Mouse (Mus musculus) midbrain, embryonic 10.5 days (tissue): ENCODE measurements around the gene Wnt10a. TPM values are rescaled to one million over a fixed set of nuclear protein-coding genes. Genes with fewer than 3 reads are reported as not detected.
A peak's percentile ranks its signal among the peaks of the same experiment; 100 is the strongest.
"Not testable (repeated sequence)": the region's sequence is repeated elsewhere in the genome, so short reads cannot be mapped to it uniquely, and the experiment has no call there.

Experiments
- DNase-seq: peaks from one replicate; pipeline ENCODE4 v3.0.0-alpha.2; 2017; ENCODE audit warnings: low spot score
- H3K27ac ChIP-seq: fragments of 300-500 bp; sonication (generic); replicated peaks from 2 replicates; pipeline ENCODE4 v1.5.1; 2016; ENCODE audit warnings: mild to moderate bottlenecking
- H3K27me3 ChIP-seq: fragments of 300-500 bp; sonication (generic); 2 replicates; pipeline ENCODE4 v1.6.1; 2016; ENCODE audit warnings: low read depth, mild to moderate bottlenecking; ENCODE audit not compliant: poor library complexity, severe bottlenecking
- H3K36me3 ChIP-seq: fragments of 300-500 bp; sonication (generic); 2 replicates; pipeline ENCODE4 v1.6.1; 2016; ENCODE audit warnings: mild to moderate bottlenecking, moderate library complexity
- H3K4me1 ChIP-seq: fragments of 300-500 bp; sonication (generic); 2 replicates; pipeline ENCODE4 v1.6.1; 2016
- H3K4me3 ChIP-seq: fragments of 300-500 bp; sonication (generic); 2 replicates; pipeline ENCODE4 v1.5.1; 2016; ENCODE audit warnings: mild to moderate bottlenecking, moderate library complexity
- H3K9me3 ChIP-seq: fragments of 300-500 bp; sonication (generic); replicated peaks from 2 replicates; pipeline ENCODE4 v1.6.1; 2016; ENCODE audit warnings: mild to moderate bottlenecking
- WGBS: fragments of 180-500 bp; shearing (Covaris S2); methylation state at CpG from one replicate; pipeline ENCODE4 v1.1.7; 2016; 5-methylcytosine and 5-hydroxymethylcytosine counted together
- polyA plus RNA-seq: library from polyadenylated mRNA; unstranded; fragments of >200 nt; fragmentation: Nextera tagmentation; extraction: Ambion mirVana; gene quantifications from 2 replicates; pipeline ENCODE4 v1.2.1, GENCODE M21; 2016

The Wnt10a gene
- polyA plus RNA-seq, 1 experiment from 2014 or later: 0.85 TPM

GRCm38 (mm10) chr1:74806360-74807311, 15.3 kb downstream of the Wnt10a start:
- H3K27ac ChIP-seq: peak overlapping the region; percentile 70

GRCm38 (mm10) chr1:74807551-74808071, 16.3 kb downstream of the Wnt10a start:
- no peak for DNase-seq
- Histone ChIP-seq H3K36me3 (no peaks in the 10 kb centered on the region), H3K4me3 (peak overlapping the region; percentile 52), H3K9me3 (no peaks in the 10 kb centered on the region), H3K27me3 (peaks cover 100% of the 10 kb centered on the region), H3K4me1 (peaks cover 72% of the 10 kb centered on the region), H3K27ac (peak overlapping the region; percentile 70)
- WGBS: 1% methylated on average over 23 of the region's 23 CpGs

More at GRCm38 (mm10) chr1:74806360-74807311, 15.3 kb downstream of the Wnt10a start:
- WGBS: under 1% methylated on average over 38 of the region's 38 CpGs
- Histone ChIP-seq H3K36me3 (no peaks in the 10 kb centered on the region), H3K4me3 (peak overlapping the region; percentile 52), H3K9me3 (no peaks in the 10 kb centered on the region), H3K27me3 (peaks cover 100% of the 10 kb centered on the region), H3K4me1 (peaks cover 74% of the 10 kb centered on the region)
- peak; percentile 80 for DNase-seq

- peak; percentile 94 for DNase-seq
- 0% methylated on average over 16 of the region's 16 CpGs for WGBS
- peak overlapping the region; percentile 70 for H3K27ac ChIP-seq
Observed at GRCm38 (mm10) chr1:74808078-74808477, 16.8 kb downstream of the Wnt10a start.

GRCm38 (mm10) chr1:74809007-74809406, 17.7 kb downstream of the Wnt10a start:
- Histone ChIP-seq H3K27me3 (peaks cover 99% of the 10 kb centered on the region), H3K36me3 (no peaks in the 10 kb centered on the region), H3K4me3 (no peak overlapping the region), H3K4me1 (peaks cover 58% of the 10 kb centered on the region), H3K9me3 (no peaks in the 10 kb centered on the region), H3K27ac (no peak overlapping the region)
- DNase-seq: no peak
- 62% methylated on average over 10 of the region's 10 CpGs for WGBS

More at GRCm38 (mm10) chr1:74808078-74808477, 16.8 kb downstream of the Wnt10a start:
- peaks cover 67% of the 10 kb centered on the region for H3K4me1 ChIP-seq
- H3K27me3 ChIP-seq: peaks cover 100% of the 10 kb centered on the region
- no peaks in the 10 kb centered on the region for H3K9me3 ChIP-seq
- H3K4me3 ChIP-seq: peak overlapping the region; percentile 52
- H3K36me3 ChIP-seq: no peaks in the 10 kb centered on the region

- WGBS: 73% methylated on average over 9 of the region's 9 CpGs
- Histone ChIP-seq H3K4me3 (no peak overlapping the region), H3K27me3 (peaks cover 38% of the 10 kb centered on the region), H3K27ac (no peak overlapping the region), H3K36me3 (no peaks in the 10 kb centered on the region), H3K9me3 (no peaks in the 10 kb centered on the region), H3K4me1 (peaks cover 26% of the 10 kb centered on the region)
- DNase-seq: no peak
Observed at GRCm38 (mm10) chr1:74814931-74815647, 23.8 kb downstream of the Wnt10a start.

GRCm38 (mm10) chr1:74815965-74816364, 24.6 kb downstream of the Wnt10a start:
- DNase-seq, H3K27ac ChIP-seq, H3K4me3 ChIP-seq, H3K36me3 ChIP-seq, H3K9me3 ChIP-seq: not testable (repeated sequence)
- Histone ChIP-seq H3K27me3 (peaks cover 29% of the 10 kb centered on the region), H3K4me1 (peaks cover 21% of the 10 kb centered on the region)
- 87% methylated on average over 6 of the region's 6 CpGs for WGBS

GRCm38 (mm10) chr1:74816612-74817199, 25.4 kb downstream of the Wnt10a start:
- H3K36me3 ChIP-seq: no peaks in the 10 kb centered on the region
- peaks cover 21% of the 10 kb centered on the region for H3K4me1 ChIP-seq
- no peaks in the 10 kb centered on the region for H3K9me3 ChIP-seq
- peak overlapping the region; percentile 91 for H3K27ac ChIP-seq
- WGBS: 7% methylated on average over 38 of the region's 38 CpGs
- H3K4me3 ChIP-seq: peak overlapping the region; percentile 65
- H3K27me3 ChIP-seq: peaks cover 22% of the 10 kb centered on the region
- DNase-seq: peak; percentile 93

GRCm38 (mm10) chr1:74817219-74817618, 25.9 kb downstream of the Wnt10a start:
- WGBS: 15% methylated on average over 14 of the region's 14 CpGs
- DNase-seq: no peak
- H3K27ac ChIP-seq: peak overlapping the region; percentile 91
- H3K4me1 ChIP-seq: peaks cover 25% of the 10 kb centered on the region
- H3K9me3 ChIP-seq: no peaks in the 10 kb centered on the region
- H3K27me3 ChIP-seq: peaks cover 17% of the 10 kb centered on the region
- H3K36me3 ChIP-seq: no peaks in the 10 kb centered on the region
- H3K4me3 ChIP-seq: peak overlapping the region; percentile 65

- H3K36me3 ChIP-seq: no peaks in the 10 kb centered on the region
- no peak overlapping the region for H3K27ac ChIP-seq
- peaks cover 4% of the 10 kb centered on the region; the same call in 1 of the 2 replicates for H3K27me3 ChIP-seq
- DNase-seq: no peak
- H3K4me3 ChIP-seq: no peak overlapping the region
- WGBS: 94% methylated on average over 1 of the region's 1 CpGs
- H3K9me3 ChIP-seq: no peaks in the 10 kb centered on the region
- peaks cover 31% of the 10 kb centered on the region for H3K4me1 ChIP-seq
Observed at GRCm38 (mm10) chr1:74818509-74818908, 27.2 kb downstream of the Wnt10a start.

GRCm38 (mm10) chr1:74823598-74823997, 32.3 kb downstream of the Wnt10a start:
- H3K9me3 ChIP-seq, H3K27me3 ChIP-seq, DNase-seq, H3K36me3 ChIP-seq, H3K4me3 ChIP-seq: not testable (repeated sequence)
- 83% methylated on average over 4 of the region's 4 CpGs for WGBS
- Histone ChIP-seq H3K4me1 (peaks cover 39% of the 10 kb centered on the region), H3K27ac (peak overlapping the region; percentile 88)

- no peaks in the 10 kb centered on the region for H3K27me3 ChIP-seq
- H3K4me1 ChIP-seq: peaks cover 50% of the 10 kb centered on the region
- no peaks in the 10 kb centered on the region for H3K36me3 ChIP-seq
- DNase-seq: peak; percentile 87
- WGBS: 7% methylated on average over 14 of the region's 14 CpGs
- peak overlapping the region; percentile 88 for H3K27ac ChIP-seq
- H3K4me3 ChIP-seq: peak overlapping the region; percentile 33
- H3K9me3 ChIP-seq: no peaks in the 10 kb centered on the region
Observed at GRCm38 (mm10) chr1:74824518-74825302, 33.4 kb downstream of the Wnt10a start.
